Mouse (Mus musculus) testis, adult 10 weeks (tissue): ENCODE data around the gene Mlana. TPM values are rescaled to one million over a fixed set of nuclear protein-coding genes. Genes with fewer than 3 reads are reported as not detected.

Source experiments
- polyA plus RNA-seq: library from polyadenylated mRNA; stranded (reverse); fragments of 350-450 nt; fragmentation: Illumina TruSeq; extraction: RNeasy Lipid Tissue Mini Kit (QIAGEN cat#74804); gene quantifications from one replicate; pipeline ENCODE4 v1.2.3, GENCODE M21; 2014; ENCODE audit warnings: low read depth, low replicate concordance

Mlana gene
- polyA plus RNA-seq, result not detected

DNA sequence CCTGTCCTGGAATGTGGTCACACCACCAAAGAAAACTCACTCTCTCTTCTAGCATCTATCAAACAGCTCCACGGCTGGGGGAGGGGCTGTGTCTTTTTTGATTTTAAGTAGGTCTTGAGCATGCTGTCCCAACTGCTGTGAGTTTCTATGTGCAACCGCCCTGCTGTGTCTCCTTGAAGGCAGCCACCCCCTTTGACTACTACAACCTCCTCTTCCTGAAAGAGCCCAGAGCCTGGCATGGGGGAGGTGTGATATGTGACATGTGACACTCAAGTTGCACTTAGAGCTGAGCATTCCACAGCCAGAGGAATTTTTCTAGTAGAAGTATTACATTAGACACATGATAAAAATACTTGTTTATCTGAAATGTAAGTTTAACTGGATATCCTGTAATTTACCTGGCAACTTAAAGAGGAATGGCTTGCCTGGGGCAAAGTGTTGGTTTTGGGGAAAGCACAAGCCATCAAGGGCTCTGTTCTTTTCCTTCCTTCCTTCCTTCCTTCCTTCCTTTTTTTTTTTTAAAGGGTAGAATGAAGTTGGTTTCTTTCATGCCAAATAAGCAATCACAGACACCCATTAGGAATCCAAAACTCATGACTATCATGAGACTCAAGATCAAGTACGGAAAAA is at the start of gene Mlana:
Gene Mlana (plus strand): TSS at position 580 of the 630 bp plus-strand sequence.

Other genes with a start within 250 kb of the Mlana start
- gene Ric1, start 175.5 kb upstream of the Mlana start, polyA plus RNA-seq, result 14.3 TPM
- 28.2 TPM for gene Ermp1, start 49.4 kb upstream of the Mlana start, polyA plus RNA-seq
- gene 9930021J03Rik, start 108.2 kb downstream of the Mlana start, polyA plus RNA-seq, result 82.2 TPM
- 12.5 TPM for gene Ranbp6, start 115.2 kb downstream of the Mlana start, polyA plus RNA-seq
- 7.1 TPM for gene Il33, start 227.3 kb downstream of the Mlana start, polyA plus RNA-seq